Mouse (Mus musculus): ENCODE measurements around the gene Dgkk.

DNA sequence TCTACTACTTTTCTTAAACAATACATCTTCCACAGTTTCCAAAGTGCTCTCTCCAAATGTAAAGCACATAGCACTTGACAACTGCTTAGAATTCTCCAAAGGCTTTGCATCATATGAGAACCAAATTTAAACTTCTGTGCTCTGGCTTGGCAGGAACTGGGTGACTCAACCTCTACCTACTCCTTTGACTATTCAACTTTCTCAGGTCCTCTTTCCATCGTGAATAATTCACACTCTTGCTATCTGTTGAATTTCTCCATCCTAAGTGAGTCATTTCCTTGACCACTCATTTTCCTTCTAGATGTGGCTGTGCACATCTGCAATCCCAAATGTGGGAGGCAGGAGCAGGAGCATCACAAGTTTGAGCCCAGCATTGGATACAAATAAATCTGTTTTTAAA is 28.4 kb upstream of the Dgkk start:
- no peak for TF ChIP-seq CTCF (IDR thresholded peaks at IDR 0.05; ENCODE audit: low read depth, low read length)
- TF ChIP-seq TAL1 (conservative IDR thresholded peaks at IDR 0.05; ENCODE audit: low read depth, low read length) = no peak
- TF ChIP-seq GATA1 (IDR thresholded peaks at IDR 0.05; ENCODE audit: borderline replicate concordance, low read length) = no peak

Measured in G1E (cell line).